Mouse (Mus musculus) cerebellum, adult 2 months (tissue): ENCODE measurements at regions not wholly inside any gene's neighbourhood (a gene's known extent, or its start where the extent isn't known, plus 50 kb on each side); places are given as distances from the start of the nearest gene placed in this dataset.

Experiments
- CTCF ChIP-seq: fragments of 200-500 bp; IDR thresholded peaks from 2 replicates; pipeline ENCODE4 v1.5.1; 2011; ENCODE audit warnings: low read depth, mild to moderate bottlenecking, control low read depth, low read length, moderate library complexity, borderline replicate concordance; ENCODE audit not compliant: insufficient read depth
- POLR2A ChIP-seq: fragments of 200-500 bp; IDR thresholded peaks from 2 replicates; pipeline ENCODE4 v1.6.1; 2011; ENCODE audit warnings: low read length, control low read depth, borderline replicate concordance; ENCODE audit not compliant: insufficient read depth

DNA sequence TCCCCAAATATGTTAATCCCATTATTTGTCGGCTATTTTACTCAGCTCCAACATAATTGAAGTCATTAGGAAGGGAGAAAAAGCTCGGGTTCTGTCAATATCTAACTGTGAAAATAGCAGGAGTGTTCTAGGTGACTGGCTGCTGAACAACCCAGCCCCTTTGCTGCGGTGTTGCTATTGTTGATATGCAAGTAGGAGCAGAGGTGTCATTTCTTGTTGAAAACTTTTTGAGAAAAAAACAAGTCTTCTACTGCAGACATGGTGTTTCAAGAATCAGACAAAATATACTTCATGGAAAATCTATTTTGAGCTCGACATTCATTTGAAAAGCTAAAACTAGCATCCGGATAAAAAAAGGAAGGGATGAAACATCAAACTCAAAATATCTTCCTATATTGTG lies 845.1 kb upstream of the Nr2f1 start:
- no peak for TF ChIP-seq POLR2A
- no peak for TF ChIP-seq CTCF
